Mouse (Mus musculus): ENCODE data around the gene Parvg. TPM values are rescaled to one million over a fixed set of nuclear protein-coding genes. Genes with fewer than 3 reads are reported as not detected.

Gene Parvg
- total RNA-seq, 2 experiments from 2014 or later = 20.9 to 26.6 TPM

DNA sequence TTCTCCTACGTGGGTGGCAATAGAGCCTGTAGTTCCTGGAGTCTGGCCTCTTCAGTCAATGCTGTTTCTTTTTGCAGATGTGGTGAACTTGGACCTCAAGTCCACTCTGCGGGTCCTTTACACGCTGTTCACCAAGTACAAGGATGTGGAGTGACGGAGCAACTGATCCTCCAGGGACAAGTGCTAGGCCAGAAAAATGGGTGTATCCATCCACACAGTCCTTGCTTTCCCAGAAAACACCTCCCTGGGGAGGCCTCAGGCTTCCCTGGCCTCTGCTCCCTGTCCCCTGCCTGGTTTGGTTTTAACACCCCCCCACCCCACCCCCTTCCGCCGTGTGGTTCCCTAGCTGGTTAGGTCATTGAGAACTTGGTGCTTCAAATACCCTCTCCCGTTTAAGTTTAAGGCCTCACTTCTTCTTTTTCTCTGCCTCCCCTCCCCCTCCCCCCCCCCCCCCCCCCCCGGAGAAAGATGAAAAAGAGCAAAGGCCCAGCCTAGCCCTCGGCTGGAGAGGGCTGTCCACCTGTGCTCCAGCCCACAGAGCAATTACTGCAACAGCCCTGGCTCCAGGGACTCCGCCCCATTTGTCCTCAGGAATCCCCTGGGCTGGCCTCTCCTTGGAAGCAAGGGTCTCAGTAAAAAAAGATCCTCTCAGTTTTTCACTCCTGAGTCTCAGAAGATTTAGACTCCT lies 10.8 kb upstream of the Parvg start:
- peak overlapping the region; percentile 80 for H3K27ac ChIP-seq
- no peak overlapping the region for H3K4me3 ChIP-seq

DNA sequence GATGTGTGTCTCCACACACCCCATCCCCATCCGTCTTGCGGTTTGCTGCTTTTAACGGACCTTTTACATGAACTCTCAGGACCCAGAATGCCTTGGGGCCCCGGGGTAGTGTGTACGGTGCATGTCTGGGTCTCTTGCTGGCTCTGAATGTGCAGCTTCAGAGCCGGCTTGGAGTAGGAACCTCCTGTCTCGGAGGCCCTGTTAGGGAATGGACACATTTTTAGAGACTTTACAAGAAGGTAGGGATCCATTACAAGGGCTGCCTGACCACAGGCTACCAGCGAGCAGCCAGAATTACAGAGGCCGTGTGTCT lies 10.3 kb upstream of the Parvg start:
- no peak for DNase-seq (ENCODE audit: low spot score in 2 of 2)
- Histone ChIP-seq H3K27ac (peak overlapping the region; percentile 80), H3K4me3 (no peak overlapping the region)
- no peak for TF ChIP-seq CTCF (conservative IDR thresholded peaks at IDR 0.05)

More for the DNA sequence above, 10.8 kb upstream of the Parvg start:
- DNase-seq (ENCODE audit: low spot score in 2 of 2) = no peak
- no peak for TF ChIP-seq CTCF (conservative IDR thresholded peaks at IDR 0.05)

DNA sequence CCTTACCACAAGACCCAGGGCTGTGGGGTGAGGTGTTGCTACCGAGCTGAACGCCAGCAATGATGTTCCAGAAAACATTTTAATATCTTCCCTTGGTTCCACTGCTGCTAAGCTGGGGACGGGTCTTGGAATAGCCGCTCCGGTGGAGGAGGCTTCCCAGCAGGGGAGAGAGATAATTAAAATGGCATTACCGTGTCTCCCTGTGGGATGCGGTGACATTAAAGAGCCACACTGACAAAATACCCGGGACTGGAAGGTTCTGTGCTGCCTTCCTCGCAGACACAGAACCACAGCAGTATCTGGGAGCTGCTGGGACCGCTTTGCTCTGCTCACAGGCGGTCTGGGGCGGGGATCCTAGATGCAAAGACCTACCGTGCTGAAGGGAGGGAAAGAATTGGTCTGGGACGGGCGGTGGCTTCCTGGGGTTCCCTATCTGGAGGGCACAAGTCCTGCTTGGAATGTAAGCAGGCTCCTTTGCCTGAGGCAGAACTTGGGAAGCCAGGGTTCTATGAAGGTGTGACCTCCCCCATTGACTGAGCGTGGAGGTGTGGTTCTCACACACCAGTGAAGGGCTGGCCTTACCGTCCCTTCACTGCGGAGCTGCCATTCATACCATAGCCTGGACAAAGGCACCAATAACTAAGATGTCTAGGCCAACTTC lies 9.3 kb upstream of the Parvg start:
- H3K27ac ChIP-seq = peak overlapping the region; percentile 77
- TF ChIP-seq CTCF (conservative IDR thresholded peaks at IDR 0.05) = no peak
- DNase-seq (ENCODE audit: low spot score in 2 of 2) = no peak

DNA sequence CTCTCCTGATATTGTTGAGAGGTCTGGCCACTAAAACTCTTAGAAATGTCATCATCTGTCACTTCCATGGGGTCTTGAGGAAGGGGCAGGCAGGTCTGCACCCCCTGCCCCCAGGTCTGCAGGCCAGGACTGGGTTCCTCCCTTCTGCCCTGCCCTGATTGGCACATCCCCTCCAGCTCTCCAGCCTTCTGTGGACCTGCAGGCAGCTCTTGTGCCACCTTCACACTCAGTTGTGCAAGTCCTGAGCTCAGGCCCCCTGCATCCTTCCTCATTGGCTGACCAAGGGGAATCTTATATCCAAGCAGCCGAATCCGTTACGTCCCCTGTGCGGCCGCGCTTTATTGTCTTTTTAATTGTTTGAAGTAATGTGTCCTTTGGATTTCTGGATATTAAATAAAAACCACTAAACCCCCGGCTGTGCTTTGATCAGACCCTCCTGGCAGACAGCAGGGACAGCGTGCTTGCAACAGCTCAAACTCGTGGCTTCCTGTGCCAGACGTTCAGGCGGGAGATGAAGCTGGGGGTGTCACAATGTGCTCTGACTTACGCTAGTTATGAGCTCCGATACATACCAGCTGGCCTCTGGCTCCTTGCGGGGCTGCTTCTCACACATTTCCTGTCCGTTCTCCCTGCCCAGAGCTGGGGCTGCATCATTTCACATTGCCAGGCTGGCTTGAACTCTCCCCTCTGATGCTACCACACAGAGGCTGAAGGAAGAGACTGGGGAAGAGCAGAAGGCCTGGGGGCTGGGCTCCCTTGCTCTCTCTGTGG lies 8.4 kb upstream of the Parvg start:
- no peak for TF ChIP-seq CTCF (conservative IDR thresholded peaks at IDR 0.05)
- no peak overlapping the region for H3K4me3 ChIP-seq
- peak; percentile 69 to 72 for DNase-seq (ENCODE audit: low spot score in 2 of 2)
- H3K27ac ChIP-seq = peak overlapping the region; percentile 77

More for the DNA sequence above, 9.3 kb upstream of the Parvg start:
- H3K4me3 ChIP-seq = no peak overlapping the region

DNA sequence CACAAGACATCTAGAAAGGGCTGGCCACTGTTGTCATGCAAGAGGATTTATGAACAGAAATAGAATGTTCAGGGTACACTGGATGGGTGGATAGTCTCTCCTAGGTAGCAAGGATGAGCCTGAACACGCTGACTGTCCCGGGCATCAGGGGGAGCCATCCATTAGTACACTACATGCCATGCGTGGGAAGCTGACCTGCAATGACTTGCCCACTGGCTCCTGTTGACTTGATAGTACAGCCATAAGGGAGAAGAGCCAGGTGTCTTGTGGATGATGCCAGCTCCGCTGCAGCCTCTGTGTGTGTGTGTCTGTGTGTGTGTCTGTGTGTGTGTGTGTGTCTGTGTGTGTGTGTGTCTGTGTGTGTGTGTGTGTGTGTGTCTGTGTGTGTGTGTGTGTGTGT lies 4.4 kb upstream of the Parvg start:
- no peak for TF ChIP-seq CTCF (conservative IDR thresholded peaks at IDR 0.05)
- no peak overlapping the region for H3K27ac ChIP-seq
- H3K4me3 ChIP-seq = no peak overlapping the region
- no peak for DNase-seq (ENCODE audit: low spot score in 2 of 2)

DNA sequence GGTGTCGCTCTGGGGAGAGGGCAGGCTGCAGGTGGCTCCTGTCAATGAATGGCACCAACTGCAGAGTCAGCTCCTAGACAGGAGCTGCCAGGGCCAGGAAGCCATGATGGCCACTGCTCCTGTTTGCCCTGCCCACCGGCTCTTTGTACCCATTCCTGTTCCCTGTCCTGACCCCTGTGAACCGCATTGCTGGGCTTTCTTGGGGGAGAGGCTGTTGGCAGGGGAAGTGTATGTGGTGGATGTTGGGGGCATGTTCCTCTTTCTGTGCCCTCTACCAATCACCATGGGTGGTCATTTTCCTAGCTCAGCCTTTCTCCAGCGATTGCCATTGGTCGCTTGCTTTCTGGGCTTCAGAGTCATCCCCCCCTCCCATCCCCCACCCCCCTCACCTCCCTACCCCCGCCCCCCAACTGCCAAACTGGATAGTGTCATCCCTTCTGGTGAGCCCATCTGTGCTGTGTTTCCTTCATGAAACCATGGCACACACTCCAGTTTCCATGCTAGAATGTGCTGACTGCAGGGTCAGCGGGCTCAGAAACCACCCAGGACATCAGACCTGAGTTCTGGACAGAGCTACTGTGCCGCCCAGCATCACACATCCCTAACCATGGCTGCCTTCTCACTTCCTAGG lies 2.2 kb upstream of the Parvg start:
- peak in 1 of 2 experiments; percentile 66 for DNase-seq (ENCODE audit: low spot score in 2 of 2)
- Histone ChIP-seq H3K4me3 (no peak overlapping the region), H3K27ac (peak overlapping the region; percentile 87)
- no peak for TF ChIP-seq CTCF (conservative IDR thresholded peaks at IDR 0.05)

DNA sequence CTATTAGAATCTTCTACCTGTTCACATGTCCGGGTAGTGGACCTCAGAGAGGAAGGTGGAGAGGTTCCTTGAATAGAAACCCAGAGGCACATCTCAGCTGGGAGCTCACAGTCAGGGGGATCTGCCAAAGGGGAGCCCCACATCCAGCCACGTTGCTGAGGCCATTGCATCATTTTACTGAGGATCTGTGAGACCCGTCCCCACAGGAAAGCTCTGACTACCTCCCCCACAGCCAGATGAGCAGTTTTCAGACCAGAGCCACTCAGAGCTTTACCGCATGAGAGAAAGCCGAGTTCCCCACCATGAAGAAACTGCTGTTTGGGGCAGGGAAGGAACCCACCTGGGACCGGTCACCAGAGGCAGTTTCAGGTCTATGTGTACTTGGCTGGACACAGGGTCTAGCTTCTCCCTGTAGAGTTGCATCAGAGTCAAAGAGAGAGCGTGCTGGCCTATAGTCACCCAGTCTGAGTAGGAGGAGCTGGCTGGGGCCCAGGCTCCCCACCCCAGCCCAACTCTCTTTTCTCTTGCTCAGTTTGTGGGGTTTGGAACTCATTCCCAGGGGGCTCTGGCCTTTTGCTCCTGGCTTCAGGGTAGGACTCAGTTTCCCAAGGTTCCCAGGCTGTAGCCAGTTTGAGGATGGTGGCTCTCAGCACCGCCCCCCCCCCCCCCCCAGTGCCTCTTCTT lies 1.2 kb downstream of the Parvg start:
- Histone ChIP-seq H3K27ac (peak overlapping the region; percentile 89), H3K4me3 (peak overlapping the region; percentile 8; the same call in 1 of the 2 replicates)
- no peak for TF ChIP-seq CTCF (conservative IDR thresholded peaks at IDR 0.05)
- DNase-seq (ENCODE audit: low spot score in 2 of 2) = no peak

DNA sequence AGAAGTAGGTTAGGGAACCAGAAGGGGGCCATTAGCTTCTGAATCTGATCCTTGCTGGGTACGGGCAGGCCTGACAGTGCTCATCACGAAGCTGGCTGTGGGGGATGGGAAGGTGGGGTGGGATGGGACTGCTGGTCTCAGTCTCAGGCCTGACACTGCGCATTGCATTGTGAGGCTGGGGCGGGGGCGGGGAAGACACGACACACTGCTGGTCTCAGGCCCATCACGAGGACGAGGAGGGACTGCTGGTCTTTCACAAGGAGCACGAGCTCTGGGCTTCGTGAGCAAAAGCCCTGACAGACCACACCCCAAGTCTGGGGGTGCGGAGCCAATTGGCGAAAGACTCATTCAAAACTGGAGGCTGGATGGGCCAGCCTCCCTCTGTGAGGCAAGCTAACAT lies 1.9 kb downstream of the Parvg start:
- no peak for TF ChIP-seq CTCF (conservative IDR thresholded peaks at IDR 0.05)
- Histone ChIP-seq H3K4me3 (no peak overlapping the region), H3K27ac (peak overlapping the region; percentile 89; the same call in 1 of the 2 replicates)
- no peak for DNase-seq (ENCODE audit: low spot score in 2 of 2)

DNA sequence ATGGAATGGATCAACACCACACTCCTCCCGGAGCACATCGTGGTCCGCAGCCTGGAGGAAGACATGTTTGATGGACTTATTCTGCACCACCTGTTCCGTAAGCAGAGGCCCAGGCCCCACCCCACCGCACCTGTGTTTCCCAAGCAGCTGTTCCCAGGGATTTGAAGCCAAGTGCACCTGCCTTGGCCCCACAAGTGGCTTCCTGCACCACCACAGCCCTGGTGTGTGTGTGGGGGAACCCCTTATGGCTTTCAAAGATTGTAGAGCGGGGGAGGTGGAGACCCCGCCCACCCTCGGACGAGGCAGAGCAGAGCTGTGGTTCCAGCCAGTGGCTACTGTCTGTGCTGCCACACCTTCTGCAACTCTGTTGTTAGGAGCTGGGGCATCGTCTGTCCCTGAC lies 5.0 kb downstream of the Parvg start:
- DNase-seq (ENCODE audit: low spot score in 2 of 2) = no peak
- no peak for TF ChIP-seq CTCF (conservative IDR thresholded peaks at IDR 0.05)
- Histone ChIP-seq H3K27ac (no peak overlapping the region), H3K4me3 (no peak overlapping the region)

DNA sequence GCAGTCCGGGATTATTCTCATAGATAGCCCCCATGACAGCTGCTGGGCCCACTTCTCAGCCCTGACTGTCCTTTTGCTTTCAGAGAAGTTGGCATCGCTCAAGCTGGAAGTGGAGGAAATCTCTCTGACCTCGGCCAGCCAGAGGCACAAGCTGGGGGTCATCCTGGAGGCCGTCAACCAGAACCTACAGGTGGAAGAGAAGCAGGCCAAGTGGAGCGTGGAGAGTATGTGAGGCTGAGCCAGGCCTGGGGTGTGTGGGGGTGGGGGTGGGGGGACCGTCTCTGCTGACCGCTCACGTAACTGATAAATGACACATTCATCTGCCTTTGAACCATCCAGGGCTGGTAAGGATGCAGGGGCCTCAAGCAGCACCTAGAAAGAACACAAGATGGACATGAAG lies 6.1 kb downstream of the Parvg start:
- no peak for TF ChIP-seq CTCF (conservative IDR thresholded peaks at IDR 0.05)
- DNase-seq (ENCODE audit: low spot score in 2 of 2) = no peak
- no peak overlapping the region for H3K4me3 ChIP-seq

DNA sequence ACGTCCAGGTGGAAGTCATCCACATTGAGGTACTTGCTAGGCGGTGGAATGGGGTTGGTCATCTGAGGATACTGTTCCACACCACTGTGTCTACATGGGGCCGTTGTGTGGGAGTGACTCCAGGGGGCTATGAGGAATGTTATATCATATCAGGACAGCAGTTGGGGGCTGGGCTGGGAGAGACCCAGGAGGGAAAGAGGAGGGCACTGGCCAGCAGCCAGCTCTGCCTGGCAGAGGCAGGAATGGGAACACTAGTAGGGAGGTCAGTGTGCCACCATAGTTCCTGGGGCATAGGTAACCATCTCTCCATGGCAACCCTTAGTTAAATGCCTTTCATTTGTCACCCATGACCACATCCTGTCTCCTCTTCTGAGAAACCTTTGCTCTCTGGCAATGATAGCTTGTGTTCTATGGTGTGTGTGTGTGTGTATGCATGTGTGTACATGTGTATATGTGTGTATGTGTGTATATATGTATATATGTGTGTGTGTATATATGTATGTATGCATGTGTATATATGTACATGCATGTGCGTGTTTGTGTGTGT lies 7.3 kb downstream of the Parvg start:
- TF ChIP-seq CTCF (conservative IDR thresholded peaks at IDR 0.05) = no peak
- no peak for DNase-seq (ENCODE audit: low spot score in 2 of 2)

More for the DNA sequence above, 6.1 kb downstream of the Parvg start:
- no peak overlapping the region for H3K27ac ChIP-seq

DNA sequence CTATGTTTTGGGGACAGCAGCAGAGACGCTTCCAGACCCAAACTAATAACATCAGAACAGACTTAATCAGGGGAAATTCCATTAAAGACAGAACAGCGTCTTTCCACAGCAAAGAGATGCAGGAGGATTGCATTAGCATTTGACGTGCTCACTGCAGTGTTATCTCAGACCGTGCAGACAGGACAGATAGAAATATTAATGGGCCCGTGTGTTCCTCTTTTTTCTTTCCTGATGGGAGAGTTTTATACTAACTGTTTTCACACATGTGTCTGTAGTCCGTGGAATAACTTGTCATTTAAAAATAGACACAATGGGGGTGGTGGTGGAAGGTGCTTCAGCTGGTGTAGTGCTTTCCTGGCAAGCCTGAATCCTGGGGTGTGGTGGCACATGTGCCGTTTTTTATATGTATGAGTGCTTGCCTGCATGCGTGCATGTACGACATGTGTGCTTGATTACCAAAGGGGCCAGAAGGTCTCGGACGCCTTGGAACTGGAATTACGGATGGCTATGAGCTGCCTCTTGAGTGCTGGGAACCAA lies 12.5 kb downstream of the Parvg start:
- no peak overlapping the region for H3K4me3 ChIP-seq
- no peak for TF ChIP-seq CTCF (conservative IDR thresholded peaks at IDR 0.05)
- peak overlapping the region; percentile 77 for H3K27ac ChIP-seq
- DNase-seq (ENCODE audit: low spot score in 2 of 2) = peak in 1 of 2 experiments; percentile 33

More for the DNA sequence above, 7.3 kb downstream of the Parvg start:
- H3K4me3 ChIP-seq = no peak overlapping the region
- no peak overlapping the region for H3K27ac ChIP-seq

Measured in layer of hippocampus, adult 2 months (tissue).